Mouse (Mus musculus) cerebellum, adult (tissue): Measurements from ENCODE around the gene Pak2.

ENCODE experiments used
- ATAC-seq: cut with Nextera tagmentation; 2 replicates; pipeline ENCODE4 v1.9.2; 2017; ENCODE audit warnings: mild to moderate bottlenecking, moderate library complexity, mixed read lengths; ENCODE audit not compliant: insufficient number of reproducible peaks, low FRiP score, low TSS enrichment

Gene Pak2

GRCm38 (mm10) chr16:32078991-32079511 is at the start of gene Pak2:
Gene Pak2 (minus strand): TSS chr16:32079342.
- peak; percentile 92 for ATAC-seq

- ATAC-seq = no peak
Observed at GRCm38 (mm10) chr16:32127046-32127445, 47.9 kb upstream of the Pak2 start.

GRCm38 (mm10) chr16:32125364-32125763 is 46.2 kb upstream of the Pak2 start:
- ATAC-seq = no peak

- ATAC-seq = no peak
Observed at GRCm38 (mm10) chr16:32124444-32125335, 45.5 kb upstream of the Pak2 start.

- ATAC-seq = no peak
Observed at GRCm38 (mm10) chr16:32124020-32124419, 44.9 kb upstream of the Pak2 start.

GRCm38 (mm10) chr16:32120454-32120853 is 41.3 kb upstream of the Pak2 start:
- no peak for ATAC-seq

GRCm38 (mm10) chr16:32116186-32116585 is 37.0 kb upstream of the Pak2 start:
- ATAC-seq = no peak

GRCm38 (mm10) chr16:32115781-32116180 is 36.6 kb upstream of the Pak2 start:
- ATAC-seq = no peak

GRCm38 (mm10) chr16:32114968-32115695 is 36.0 kb upstream of the Pak2 start:
- ATAC-seq = no peak

GRCm38 (mm10) chr16:32114406-32114805 is 35.3 kb upstream of the Pak2 start:
- ATAC-seq = no peak

GRCm38 (mm10) chr16:32113541-32114218 is 34.5 kb upstream of the Pak2 start:
- no peak for ATAC-seq

- ATAC-seq = 0 out of 2 replicates have a peak, but pooled peaks have one; percentile 26
Observed at GRCm38 (mm10) chr16:32110951-32111699, 32.0 kb upstream of the Pak2 start.

GRCm38 (mm10) chr16:32108578-32108977 is 29.4 kb upstream of the Pak2 start:
- no peak for ATAC-seq

- no peak for ATAC-seq
Observed at GRCm38 (mm10) chr16:32108170-32108569, 29.0 kb upstream of the Pak2 start.

GRCm38 (mm10) chr16:32107342-32108045 is 28.4 kb upstream of the Pak2 start:
- ATAC-seq = no peak

- ATAC-seq = no peak
Observed at GRCm38 (mm10) chr16:32105698-32106097, 26.6 kb upstream of the Pak2 start.

- ATAC-seq = no peak
Observed at GRCm38 (mm10) chr16:32102295-32102694, 23.2 kb upstream of the Pak2 start.

GRCm38 (mm10) chr16:32099638-32100150 is 20.6 kb upstream of the Pak2 start, which contains the start of the genes Pigx and Cep19:
Gene Pigx (minus strand): TSS chr16:32099740.
Gene Cep19 (plus strand): TSS chr16:32099800.
- ATAC-seq = peak; percentile 97
